Mouse (Mus musculus): ENCODE results near the gene Rnf111.
"Not testable (repeated sequence)": the region's sequence is repeated elsewhere in the genome, so short reads cannot be mapped to it uniquely, and the experiment has no call there.

Rnf111 gene

DNA sequence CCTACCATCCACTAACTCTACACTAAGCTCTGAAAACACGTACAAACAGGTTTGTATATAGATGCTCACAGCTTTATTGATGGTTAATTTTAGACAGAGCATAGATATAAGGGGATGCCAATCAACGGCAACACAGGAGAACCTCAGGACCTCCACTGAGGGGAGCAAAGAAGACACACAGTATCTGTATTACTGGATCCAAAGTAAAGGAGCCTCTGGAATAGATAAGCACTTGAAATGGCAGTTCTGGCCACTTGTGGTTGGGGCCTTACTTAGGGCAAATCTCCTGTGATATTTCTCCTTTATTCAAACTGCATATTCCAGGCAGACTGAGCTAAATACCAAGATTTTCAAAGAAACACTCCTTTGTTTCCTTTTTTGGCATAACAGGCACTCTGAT lies 10.5 kb downstream of the Rnf111 start:
- DNase-seq: no peak

DNA sequence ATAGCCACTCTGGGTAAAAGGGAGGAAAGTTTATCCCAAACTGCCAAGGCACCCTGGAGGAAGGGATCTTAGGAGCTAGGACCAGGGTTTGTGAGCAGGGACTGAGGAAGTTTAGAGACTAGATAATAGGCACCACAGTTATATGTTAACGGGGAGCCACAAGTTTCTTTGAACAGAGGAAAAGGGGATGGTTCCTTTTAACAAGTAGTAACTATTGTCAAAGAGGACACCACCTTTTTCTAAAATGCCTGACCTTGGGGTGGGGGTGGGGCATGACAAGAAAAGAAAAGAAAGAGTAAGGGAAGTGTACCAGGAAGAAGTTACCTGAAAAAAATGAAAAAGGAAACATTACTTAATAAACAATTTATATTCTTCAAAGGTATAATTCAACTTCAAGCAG lies 12.3 kb downstream of the Rnf111 start:
- no peak for DNase-seq

DNA sequence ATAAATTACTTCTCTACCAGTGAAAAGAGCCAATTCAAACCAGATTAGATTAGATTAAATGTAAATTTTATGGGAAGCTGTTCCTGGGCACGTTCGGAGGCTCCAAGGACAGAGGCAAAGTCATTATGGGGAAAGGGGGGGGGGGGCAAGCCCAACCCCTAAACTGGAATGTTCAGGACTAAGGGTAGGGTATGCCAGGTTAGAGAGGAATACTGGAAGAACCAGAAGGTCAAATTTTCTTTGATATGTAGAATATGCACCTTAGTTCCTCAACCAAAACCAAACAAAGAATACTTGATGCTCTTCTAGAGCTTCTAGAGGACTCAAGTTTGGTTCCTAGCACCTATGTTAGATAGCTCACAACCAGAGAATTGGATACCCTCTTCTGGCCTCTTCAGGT lies 16.1 kb downstream of the Rnf111 start:
- DNase-seq: no peak

DNA sequence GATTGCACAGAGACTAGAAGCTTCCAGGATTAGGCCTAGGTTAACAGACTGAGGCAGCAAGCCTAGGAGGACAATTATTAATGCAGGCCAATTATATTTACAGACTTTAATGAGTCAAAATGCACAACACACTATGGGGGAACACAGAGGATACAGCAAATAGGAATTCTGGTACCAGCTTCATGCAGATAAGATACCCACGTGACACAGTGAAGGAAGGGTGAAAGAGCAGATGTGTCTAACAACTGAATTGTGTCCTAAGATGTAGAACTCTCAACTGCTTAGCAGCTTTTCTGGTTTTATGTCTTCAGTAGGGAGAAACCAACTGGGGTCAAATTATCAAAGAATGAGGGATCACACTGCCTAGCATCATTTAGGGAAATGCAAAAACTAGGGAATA lies 17.7 kb downstream of the Rnf111 start:
- no peak for DNase-seq

DNA sequence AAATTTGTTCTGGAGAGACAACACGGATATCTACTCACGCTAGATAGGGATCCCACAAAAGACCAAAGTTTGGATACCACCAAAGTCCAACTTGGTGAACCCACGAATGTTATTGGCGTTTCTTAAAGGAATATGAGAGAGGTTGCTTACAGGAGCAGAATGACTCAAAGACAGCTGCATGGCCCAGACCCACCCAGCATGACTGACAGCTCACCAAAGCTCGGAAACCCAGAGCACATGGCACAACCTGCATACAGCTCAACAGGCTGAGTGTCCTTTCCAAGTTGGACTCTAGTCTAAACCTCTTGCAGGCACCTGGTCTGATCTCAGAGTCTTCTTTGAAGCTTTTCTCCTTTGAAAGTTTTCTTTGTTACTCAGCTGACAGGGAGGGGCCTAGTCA lies 20.0 kb downstream of the Rnf111 start:
- no peak for DNase-seq

DNA sequence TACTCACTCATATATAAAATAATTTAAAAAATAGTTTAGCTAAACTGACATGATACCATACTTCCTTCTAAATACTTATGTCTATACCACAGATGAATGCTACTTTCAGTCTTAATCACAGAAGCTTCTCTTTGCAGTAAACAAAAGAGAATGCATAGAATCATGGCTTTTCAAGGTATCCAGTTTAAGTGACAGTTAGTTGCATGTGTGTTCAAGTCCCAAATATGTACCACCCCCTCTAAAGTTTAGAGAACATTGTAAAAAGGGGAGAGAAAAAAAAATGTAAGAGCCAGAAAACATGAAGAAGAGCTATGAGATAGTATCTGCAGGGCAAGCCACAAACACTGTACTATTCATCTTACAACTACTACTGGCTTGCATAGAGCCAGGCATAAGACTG lies 21.7 kb downstream of the Rnf111 start:
- no peak for DNase-seq

DNA sequence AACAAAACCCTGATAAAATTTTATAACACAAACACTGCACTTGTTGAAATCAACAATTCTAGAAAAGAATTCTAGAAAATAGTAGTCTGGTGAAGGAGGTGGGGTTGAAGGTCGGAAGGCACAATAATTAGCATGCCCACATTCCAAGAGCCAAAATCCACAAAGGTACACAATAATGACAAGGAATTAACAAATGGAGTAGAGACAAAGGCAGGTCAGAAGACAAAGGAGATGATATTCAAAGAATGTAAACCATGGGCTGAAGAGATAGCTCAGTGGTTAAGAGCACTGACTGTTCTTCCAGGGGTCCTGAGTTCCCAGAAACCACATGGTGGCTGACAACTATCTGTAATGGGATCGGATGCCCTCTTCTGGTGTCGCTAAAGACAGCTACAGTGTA lies 26.3 kb downstream of the Rnf111 start:
- DNase-seq: no peak

DNA sequence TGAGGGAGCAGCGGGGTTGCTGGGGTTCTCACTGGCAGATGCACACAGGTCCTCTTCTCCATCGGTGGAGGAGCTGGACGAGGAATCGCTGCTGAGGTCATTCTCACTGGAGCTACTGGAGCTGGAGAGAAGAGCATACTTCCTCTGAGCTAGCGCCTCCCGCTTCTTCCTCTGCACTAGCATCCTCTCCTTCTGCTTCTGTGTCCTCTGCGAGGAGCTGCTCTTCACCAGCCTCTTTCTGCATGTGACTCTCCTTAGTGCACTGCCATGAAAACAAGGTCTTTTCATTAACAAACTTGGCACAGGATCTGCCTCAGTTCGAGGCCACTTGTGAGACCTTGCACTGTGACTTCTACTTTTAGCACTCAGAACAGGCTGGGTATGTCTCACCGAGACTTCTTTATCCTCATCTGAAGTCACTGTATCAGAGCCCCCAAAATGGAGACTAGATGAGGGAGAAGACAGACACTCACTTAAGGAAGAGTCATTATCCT lies 27.7 kb downstream of the Rnf111 start:
- no peak for DNase-seq

DNA sequence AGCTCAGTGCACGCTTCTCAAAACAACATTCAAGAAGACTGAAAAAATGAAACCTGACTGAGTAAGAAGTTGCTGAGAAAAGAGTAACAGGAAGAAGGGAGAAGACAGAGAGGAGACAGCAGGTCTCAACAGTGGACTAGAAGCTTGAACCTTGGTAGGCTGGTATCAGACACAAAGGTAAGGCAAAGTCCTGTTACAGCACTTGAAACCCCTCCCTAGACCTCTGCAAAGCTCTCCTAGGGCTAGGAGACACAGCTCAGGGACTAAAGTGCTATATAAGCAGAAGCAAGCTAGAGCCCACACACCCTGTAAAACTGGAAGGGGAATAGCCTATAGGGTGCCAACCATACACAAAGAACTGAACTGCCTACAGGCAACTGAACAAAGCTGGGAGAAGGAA lies 30.1 kb downstream of the Rnf111 start:
- no peak for DNase-seq

DNA sequence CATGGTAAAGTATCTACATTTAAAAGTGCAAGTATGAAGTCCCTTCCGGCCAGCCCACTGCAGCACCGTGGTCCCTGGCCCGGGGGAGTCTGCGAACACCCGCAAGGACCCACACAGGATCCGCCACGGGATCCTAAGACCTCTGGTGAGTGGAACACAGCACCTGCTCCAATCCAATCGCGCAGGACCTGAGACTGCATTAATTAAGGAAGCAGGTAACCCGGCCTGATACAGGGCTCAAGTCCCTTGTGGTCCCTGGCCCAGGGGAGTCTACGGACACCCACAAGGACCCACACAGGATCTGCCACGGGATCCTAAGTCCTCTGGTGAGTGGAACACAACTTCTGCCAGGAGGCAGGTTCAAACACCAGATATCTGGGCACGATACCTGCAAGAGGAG lies 40.4 kb downstream of the Rnf111 start:
- DNase-seq: not testable (repeated sequence)

DNA sequence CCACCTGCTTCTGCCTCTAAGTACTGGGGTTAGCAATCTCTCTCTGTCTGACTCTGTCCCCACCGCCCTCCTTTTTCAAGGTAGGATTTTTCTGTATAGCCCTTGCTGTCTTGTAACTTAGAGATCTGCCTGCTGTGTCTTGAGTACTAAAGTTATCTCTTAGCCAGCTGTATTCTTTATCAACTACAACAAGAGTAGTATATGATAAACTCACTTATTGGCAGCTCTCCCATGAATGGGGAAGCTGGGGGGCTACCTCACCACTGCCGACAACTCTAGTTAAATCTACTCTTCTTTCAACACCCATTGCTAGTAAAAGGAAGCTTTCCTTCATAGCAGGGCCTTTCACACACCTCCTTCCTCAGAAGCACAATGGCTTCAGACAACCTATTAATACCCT lies 51.2 kb downstream of the Rnf111 start:
- no peak for DNase-seq

DNA sequence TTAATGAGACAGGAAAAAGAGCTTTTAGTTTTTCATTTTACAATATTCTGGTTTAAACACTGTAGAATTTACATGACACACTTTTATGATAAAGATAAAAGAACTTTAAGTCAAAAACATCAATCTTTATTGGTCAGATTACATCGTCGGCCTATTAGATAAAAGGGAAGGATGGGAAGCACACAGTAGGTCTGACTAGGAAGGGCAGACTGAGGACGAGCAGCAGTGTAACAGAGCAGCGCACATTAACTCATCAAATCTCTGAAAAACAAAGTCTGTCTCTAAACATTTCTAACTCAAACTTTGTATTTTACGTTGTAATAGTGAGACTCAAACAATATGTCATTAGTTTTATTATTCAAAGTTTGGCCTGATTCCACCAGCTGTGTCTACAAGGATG lies 54.5 kb downstream of the Rnf111 start:
- no peak for DNase-seq

DNA sequence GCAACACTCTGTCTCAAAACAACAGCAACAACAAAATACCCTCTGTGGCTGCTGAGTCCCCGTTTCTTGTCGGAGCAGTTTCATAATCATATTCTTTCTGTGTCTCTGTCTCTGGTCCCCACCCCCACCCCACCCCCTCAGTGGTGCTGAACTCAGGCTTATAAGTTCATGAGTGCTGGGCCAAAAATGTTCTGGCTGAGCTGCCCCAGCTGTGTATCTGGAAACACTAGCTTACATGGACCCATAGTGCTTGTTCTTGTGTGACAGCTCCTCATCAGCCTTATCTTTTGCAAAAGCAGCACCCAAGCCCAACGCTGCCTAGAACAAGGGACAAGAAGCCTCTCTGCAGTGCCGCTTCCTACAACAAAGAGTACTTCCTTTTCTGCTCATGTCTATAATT lies 63.6 kb downstream of the Rnf111 start:
- DNase-seq: no peak

DNA sequence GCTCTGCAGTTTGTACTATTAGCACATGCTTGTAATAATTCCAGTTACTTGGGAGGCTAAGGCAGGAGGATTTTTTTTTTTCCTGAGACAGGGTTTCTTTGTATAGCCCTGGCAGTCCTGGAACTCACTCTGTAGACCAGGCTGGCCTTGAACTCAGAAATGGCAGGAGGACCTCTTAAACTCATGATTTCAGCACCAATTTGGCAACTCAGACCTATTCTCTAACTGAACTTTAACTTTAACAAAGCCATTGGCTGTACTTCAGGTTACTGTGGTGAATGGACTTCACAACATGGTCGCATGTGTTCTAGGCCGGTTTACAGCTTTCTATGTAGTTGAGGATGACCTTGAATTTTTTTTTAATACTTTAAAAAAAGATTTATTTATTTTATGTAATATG lies 80.9 kb downstream of the Rnf111 start:
- no peak for DNase-seq

DNA sequence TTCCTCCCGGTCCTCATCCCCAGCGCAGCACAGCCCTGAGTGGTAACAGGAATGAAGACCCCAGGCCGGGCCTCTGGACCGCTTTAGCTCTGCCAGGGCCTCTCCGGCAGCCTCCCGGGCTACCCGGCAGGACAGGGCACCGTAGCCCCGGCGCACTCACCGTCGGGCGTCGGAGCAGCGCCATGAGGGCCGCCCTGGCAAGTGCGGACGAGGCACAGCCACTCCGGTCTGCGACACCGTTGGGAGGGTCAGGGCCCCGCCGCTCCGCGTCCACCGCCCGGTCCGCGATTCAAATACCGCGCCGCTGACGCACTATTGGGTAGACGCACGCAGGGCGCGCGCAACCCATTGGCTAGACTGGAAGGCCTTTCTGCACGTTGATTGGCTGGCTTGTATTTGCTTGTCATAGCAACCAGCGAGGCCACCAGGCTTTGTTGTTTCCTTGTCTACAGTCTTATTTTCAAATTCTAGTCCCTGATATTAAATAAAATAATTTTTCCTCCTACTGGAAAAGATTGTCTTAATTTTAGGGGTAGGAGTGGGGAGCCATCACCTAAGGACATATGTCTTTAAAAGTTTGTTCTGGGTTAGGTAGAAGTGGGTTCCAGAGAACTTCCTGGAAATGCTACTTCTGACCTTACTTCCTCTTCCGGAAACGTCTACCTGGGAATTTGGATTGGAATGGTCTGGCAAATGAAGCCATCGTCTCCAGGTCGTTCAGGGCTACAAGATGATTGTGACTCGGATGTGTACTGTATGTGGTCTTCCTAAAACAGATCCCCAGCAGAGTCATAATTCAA lies 82.1 kb downstream of the Rnf111 start, which contains the start of gene Ccnb2:
Gene Ccnb2 (minus strand): TSS at position 291 of the 800 bp plus-strand sequence.
- peak; percentile 88 for DNase-seq

DNA sequence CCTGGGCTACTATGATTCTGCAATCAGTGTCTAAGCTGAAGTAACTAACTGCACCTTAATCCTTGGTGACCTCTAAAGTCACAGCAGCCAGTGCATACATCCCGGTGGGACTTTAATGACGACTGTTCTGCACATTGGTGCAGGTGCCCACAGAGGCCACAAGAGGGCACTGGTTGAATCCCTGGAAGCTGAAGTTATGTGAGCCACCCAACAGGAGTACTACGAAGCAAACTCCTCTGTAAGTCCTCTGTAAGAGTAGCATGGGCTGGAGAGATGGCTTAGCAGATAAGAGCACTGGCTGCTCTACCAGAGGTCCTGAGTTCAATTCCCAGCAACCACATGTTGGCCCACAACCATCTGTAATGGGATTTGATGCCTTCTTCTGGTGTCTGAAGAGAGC lies 87.1 kb downstream of the Rnf111 start:
- no peak for DNase-seq

DNA sequence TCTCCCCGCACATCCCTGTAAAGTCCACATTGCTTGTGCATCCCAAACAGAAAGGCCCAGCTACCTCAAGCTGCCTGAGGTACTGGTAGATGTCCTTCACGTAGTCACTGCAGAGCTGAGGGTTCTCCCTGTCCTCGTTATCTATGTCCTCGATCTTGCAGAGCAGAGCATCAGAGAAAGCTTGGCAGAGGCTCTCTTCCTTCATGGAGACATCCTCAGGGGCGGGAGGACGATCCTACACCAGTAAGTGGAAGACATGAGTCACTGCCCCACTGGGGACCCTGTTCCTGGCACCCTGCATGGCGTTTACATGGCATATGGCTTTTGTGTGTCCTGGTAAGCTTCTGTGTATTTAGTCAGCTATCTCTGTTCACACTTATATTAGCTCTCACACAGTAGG lies 90.5 kb downstream of the Rnf111 start:
- DNase-seq: no peak

DNA sequence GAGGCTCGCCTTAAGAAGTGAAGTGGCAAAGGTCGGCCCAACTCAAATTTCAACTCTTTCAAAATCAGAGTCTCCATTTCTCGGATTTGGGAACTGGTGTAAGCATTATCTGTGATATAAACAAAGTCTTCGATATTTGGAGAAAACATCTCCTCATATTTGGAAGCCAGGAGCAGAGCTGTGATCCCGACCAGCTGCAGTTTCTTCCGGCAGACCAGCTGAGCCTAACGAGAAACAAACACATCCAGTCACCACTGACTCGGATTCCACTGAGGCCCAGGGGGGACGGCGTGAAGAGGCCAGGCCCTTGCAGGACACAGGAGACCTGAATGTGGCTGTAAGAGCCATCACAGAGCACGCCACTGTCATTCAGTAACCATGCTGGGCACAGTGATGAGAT lies 92.9 kb downstream of the Rnf111 start:
- DNase-seq: no peak

DNA sequence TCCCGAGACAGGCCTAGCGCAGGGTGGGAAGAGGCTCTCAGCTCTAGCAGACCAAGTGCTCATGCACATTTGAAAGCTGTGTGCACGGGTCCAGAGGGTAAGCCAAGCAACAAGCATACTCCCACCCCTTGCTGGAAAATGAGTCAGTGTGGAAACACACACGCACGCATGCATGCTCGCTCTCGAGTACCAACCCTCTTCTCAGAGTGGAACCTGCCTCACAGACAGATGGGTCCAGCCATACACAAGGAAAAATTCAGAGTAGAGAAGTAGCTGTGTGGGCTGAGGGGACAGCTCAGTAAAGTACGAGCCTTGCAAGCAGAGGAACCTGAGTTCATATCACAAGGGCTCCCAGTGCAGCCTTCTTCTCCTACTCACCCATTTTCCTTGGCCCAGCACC lies 93.8 kb downstream of the Rnf111 start:
- peak; percentile 38 for DNase-seq

DNA sequence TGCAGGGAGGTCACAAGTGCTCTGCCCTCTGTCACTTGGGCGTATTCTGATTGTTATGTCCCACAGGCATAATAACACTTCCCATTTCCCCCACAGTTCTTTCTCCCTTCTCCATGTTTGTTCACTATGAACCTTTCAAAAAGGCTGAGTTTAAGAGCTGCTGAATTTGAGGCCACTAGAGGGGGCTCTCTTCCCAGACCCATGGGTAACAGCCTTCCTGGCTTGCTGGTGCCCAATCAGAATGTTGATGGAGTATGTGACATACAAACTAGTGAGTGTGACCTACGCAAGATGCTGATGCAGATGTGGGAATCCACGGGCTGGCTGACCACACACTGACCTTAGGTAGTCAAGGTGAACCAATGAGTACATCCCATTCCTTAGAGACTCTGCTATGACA lies 94.7 kb downstream of the Rnf111 start:
- DNase-seq: no peak

DNA sequence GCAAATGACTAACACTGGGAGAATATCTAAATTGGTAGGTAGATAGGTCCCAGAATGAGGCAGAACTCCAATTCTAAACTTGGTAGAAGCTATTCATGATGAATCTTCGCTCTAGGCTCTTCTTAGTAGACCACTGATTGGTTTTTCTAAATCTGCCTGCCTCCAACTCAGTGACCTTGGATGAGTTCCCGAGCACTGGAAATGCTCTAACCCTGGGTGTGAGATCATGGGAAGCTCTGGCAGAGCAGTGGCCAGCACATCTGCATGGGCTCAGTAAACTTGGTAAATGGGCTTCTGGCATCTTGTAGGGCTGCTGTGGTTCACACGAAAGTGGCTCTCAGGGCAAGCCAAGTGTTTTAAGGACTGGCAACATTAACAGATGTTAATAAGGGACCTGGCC lies 96.9 kb downstream of the Rnf111 start:
- no peak for DNase-seq

DNA sequence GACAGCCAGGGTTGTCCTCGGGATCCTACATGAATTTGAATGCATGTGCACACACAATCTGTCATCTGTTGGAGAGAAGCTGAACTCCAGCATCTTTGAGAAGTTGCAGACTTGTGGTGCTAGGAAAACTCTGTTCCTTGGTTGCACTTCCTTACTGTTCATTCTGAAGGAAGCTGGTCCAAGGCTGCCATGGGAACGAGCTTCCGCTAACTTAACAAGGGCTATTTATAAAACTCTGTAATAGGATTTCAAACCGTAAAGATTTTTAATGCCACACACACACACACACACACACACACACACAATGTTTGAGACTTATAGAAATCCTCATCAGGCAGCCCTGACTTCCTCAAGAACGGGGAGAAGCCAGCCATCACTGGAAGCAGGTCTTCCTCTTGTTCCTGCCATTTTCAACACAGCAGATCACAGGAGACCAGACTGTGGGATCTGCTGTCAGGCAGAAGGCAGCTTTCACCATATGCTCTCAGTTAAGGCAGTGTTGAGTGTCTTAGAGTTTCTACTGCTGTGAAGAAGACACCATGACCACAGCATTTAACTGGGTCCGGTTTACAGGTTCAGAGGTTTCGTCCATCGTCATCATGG lies 101.5 kb downstream of the Rnf111 start:
- peak; percentile 31 for DNase-seq

DNA sequence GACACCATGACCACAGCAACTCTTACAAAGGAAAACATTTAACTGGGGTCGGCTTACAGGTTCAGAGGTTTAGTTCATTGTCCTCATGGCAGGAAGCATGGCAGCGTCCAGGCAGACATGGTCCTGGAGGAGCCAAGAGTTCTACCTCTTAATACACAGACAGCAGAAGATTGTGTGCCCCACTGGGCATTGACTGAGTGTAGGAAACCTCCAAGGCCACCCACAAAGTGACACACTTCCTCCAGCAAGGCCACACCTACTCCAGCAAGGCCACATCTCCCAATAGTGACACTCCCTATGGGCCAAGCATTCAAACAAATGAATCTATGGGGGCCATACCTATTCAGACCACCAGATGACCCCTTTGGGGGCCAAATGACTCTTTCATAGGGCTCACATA lies 107.4 kb downstream of the Rnf111 start:
- no peak for DNase-seq

DNA sequence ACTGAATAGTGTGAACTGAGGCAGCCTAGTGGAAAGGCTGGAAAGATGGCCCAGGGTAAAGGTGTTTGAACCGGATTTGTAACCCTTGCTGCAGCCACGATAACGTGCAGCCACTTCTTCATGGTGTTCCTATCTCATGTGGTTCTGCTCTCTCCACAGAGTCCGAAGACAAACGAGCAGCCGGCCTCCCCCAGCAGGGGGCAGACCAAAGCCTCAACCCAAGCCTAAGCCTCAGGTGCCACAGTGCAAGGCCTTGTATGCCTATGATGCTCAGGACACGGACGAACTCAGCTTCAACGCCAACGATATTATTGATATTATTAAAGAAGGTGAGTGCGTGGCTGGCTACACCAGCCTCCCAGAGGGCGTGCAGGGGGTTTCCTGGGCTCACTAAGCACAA lies 107.9 kb downstream of the Rnf111 start:
- DNase-seq: peak; percentile 20

DNA sequence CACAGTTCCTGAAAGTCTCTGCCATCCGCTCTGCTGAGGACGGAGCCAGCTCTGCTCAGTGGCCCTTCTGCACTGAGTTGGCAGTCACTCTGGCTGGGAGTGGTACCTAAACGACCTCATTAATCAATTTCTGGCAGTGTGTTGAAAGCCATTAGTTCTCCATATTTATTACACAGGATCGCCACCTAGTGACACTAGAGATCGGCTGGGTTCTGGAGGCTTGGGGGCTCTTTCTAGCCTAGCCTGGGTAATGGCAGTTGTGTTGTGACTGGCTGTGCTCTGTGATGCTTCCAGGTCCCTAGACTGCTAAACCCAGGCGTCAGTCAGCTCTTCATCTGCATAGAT lies 111.0 kb downstream of the Rnf111 start:
- peak; percentile 52 for DNase-seq

All from right cerebral cortex, adult 18-20 months (tissue).